Mouse (Mus musculus): Measurements from ENCODE around the gene Usp49.
"Not testable (repeated sequence)": the region's sequence is repeated elsewhere in the genome, so short reads cannot be mapped to it uniquely, and the experiment has no call there.

Usp49 gene

DNA sequence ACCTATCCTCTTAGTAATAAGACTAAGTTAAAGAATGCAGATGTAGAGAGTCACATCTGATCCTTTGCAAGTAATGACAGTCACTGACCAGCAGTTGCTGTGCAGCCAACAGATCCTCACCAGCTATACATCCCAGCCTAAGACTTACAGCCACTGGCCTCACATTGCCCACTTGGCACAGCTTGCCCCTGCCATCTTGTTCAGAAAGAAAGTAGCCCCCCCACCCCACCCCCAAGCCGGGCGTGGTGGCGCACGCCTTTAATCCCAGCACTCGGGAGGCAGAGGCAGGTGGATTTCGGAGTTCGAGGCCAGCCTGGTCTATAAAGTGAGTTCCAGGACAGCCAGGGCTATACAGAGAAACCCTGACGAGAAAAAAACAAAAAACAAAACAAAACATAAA is 23.9 kb downstream of the Usp49 start:
- DNase-seq = not testable (repeated sequence)

DNA sequence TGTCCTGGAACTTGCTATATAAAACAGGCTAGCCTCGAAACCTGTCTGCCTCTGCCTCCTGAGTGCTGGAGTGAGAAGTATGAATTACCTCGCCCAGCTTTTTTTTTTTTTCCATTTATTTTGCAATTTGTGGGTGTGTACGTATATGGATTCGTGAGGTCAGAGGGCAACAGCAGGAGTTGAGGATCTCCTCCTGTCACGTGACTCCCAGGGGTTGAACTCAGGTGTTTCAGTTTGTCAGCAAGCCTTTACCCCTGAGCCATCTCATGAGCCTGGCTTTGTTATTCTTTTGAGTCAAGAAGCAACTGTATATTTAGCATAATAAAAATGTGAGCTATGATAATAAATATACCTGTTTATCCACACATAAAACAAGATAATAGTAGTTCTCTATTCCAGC is 25.2 kb downstream of the Usp49 start:
- DNase-seq = no peak

DNA sequence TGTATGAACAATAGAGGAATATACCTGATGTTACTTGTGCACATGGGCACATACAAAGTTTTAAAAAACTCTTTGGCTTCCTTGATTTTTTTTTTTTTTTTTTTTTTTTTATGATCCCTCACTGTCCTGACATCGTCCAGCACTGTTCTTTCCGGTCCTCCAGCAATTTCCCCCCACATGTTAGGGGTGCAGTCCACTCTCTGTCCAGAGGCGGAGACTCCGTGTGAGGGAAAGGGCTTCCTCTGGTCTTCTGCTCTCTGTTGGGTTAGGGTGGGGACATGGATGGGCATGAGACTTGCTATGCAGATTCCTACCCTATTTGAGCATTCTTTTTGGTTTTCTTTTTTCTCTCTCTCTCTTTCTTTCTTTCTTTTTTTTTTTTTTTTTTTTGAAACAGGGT is 27.4 kb downstream of the Usp49 start:
- DNase-seq = no peak

DNA sequence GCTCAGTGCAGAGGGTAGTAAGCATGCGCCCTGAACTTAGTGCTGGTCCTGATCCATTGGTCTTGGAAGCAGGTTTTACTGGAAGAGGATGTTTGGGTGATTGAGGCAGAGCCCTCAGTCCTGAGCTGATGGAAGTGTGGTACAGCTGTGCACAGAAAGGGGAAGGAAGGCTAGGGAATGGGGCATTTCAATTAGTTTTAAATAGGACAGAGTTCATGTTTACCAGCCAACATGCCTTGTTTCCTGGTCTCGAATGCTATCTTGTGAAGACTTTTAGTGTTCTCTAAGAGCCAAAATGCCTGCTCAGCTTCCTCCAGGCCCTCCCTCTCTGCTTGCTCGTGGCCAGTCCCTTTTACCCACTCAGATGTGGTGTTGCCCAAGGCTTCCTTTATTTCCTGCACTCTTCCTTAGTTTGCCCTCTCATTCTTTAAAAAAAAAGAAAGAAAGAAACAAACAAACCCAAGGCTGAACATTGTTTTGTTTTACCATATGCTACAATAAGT is 28.3 kb downstream of the Usp49 start:
- no peak for DNase-seq

DNA sequence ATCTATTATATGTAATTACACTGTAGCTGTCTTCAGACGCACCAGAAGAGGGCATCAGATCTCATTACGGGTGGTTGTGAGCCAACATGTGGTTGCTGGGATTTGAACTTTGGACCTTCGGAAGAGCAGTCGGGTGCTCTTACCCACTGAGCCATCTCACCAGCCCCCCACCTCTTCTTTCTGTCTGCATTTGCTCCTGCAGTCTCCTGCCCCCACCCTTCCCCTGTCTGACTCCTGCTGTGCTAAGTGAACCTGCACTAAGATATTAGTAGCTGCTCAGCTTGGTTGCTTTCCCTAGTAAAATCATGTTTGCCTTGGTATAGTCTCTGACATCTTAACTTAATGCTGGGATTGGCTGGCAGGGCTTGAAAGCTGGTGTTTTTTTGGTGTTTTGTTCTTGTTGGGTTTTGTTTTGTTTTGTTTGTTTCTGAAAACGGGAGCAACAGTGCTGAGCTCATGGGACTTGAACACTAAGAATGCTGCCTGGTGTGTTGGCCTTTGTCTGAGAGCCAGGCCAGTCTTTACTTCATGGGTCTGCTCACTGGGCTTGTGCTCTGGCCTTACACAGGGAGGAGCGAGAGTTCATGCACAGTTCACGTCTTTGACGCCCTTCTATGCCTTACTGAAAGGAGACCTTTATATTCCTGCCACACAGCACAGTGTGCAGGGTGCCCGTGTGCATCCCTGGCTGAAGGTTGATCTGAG is 32.7 kb downstream of the Usp49 start:
- DNase-seq = no peak

DNA sequence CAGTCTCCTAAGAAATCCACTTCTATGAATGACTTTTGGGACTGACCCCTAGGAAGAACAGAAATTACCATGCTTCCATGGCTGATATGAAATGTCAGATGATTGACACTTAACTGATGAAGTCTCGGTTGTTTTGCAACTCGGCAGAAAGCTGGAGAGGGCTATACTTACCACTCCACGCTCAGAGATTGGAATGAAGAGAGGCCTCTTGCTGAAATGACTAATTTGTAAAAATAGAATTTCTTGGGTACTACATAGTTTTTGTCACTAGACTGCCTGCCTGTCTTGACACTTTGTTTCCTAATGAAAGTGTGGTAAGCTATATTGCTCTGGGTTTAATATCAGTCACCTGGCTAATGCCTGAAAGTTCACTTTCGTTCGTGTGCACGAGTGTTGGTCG is 34.0 kb downstream of the Usp49 start:
- no peak for DNase-seq

DNA sequence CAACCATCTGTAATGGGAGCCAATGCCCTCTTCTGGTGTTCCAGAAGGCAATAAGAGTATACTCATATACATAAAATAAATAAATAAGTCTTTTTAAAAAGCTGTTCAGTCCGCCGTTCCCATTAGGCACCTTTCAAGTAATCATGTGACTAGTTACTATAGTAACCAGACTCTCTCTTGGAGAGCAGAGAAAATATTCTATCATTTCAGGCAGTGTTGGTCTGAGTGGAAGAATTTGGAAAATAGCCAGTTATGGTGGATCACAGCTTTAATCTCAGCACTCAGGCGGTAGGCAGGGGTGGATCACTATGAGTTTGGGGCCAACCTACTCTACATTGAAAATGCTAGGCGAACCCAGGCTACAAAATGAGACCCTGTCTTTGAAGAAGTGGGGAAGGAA is 38.7 kb downstream of the Usp49 start:
- DNase-seq = no peak

DNA sequence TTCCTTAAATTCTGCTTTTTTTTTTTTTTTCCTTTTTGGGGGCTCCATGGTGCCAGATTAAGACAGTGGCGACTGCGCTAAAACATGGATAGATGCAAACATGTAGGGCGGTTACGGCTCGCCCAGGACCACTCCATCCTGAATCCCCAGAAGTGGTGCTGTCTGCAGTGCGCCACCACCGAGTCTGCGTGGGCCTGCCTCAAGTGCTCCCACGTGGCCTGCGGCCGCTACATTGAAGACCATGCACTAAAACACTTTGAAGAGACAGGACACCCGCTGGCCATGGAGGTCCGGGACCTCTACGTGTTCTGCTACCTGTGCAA is 41.5 kb downstream of the Usp49 start:
- DNase-seq = no peak

DNA sequence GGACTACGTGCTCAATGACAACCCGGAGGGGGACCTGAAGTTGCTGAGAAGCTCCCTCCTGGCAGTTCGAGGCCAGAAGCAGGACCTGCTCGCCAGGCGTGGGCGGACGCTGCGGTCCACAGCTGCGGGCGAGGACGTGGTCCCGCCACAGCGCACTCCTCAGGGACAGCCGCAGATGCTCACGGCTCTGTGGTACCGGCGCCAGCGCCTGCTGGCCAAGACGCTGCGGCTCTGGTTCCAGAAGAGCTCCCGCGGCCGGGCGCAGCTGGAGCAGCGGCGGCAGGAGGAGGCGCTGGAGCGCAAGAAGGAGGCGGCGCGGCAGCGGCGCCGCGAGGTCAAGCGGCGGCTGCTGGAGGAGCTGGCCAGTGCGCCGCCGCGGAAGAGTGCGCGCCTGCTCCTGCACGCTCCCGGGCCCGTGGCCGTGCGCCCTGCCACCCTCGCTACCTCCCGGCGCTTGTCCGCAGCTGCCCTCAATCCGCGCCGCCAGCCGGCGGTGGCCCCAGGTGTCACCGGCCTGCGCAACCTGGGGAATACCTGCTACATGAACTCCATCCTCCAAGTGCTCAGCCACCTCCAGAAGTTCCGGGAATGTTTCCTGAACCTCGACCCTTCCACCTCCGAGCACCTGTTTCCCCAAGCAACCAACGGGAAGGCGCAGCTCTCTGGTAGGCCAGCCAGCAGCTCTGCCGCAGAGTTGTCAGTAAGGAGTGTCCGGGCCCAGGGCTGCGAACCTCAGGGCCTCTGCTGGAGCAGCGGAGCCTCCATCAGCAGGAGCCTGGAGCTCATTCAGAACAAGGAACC is 42.0 kb downstream of the Usp49 start:
- DNase-seq = peak; percentile 73

DNA sequence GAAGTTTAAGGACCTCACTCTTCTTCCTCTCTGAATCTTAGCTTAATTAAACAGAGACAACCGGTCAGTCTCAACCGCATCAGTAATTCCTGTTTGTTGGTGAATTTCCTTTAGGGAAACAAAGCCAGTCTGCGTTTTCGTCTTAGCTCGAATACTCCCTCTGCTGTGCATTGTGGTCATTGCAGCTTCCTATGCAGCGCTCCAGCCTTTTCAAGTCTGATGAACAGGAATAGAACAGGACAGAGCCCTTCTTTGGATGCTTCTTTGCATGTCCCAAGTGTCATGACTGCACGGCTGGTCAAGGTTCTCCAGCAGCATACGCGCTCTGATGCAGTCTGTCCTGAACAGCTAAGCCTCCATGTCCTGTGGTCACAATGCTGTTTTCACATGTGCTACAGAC is 46.1 kb downstream of the Usp49 start:
- DNase-seq = peak; percentile 86

DNA sequence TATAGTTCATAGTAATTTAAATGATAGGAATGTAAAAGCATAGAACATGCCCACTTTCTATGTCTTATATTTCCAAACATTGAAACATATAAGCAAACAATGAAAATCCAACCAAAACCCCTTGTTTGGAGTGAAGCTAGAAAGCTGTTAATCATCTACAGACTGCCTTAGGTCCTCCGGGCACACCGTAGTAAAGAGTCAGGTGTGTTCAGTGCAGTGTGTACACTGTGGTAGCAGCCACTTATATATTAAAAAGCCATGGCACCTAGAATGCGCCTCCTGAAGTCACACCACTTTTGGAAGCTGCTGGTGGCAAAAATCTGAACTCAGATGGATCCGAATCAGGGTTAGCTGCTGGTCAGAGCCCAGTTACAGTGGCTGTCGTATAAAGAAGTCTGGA is 47.7 kb downstream of the Usp49 start:
- DNase-seq = no peak

DNA sequence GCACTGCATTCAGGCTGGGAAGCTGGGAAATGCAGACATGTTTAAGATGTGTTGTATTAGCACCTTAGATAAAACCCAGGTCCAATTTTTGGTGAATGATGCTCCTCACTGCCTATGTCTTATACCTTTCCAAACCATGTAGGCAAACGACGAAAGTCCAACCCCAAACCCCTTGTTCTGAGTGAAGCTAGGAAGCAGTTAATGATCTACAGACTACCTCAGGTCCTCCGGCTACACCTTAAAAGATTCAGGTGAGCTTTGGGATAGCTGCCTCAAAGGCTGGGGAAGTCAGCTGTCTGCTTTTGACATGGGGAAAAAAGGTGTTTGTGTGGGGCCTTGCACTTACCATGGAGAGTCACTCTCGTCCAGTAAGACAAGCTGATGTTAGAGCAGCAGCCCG is 48.2 kb downstream of the Usp49 start:
- no peak for DNase-seq

DNA sequence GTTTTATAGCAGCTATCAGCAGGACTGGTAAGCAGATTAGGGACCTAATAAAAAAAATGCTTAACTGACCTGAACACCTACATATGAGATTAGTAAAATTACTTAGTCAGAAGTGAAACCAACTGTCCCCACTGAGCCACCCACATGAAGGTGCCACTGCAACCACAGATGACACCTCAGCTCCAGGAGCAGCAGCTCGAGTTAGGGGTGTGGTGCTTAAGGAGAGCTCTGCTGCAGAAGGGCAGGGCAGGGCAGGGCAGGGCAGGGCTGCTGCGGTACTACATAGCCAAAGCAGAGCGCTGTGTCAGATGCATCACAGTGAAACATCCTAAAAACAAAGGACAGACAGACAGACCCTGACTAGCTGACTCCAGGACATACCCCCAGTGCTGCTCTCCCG is 52.3 kb downstream of the Usp49 start:
- DNase-seq = no peak

DNA sequence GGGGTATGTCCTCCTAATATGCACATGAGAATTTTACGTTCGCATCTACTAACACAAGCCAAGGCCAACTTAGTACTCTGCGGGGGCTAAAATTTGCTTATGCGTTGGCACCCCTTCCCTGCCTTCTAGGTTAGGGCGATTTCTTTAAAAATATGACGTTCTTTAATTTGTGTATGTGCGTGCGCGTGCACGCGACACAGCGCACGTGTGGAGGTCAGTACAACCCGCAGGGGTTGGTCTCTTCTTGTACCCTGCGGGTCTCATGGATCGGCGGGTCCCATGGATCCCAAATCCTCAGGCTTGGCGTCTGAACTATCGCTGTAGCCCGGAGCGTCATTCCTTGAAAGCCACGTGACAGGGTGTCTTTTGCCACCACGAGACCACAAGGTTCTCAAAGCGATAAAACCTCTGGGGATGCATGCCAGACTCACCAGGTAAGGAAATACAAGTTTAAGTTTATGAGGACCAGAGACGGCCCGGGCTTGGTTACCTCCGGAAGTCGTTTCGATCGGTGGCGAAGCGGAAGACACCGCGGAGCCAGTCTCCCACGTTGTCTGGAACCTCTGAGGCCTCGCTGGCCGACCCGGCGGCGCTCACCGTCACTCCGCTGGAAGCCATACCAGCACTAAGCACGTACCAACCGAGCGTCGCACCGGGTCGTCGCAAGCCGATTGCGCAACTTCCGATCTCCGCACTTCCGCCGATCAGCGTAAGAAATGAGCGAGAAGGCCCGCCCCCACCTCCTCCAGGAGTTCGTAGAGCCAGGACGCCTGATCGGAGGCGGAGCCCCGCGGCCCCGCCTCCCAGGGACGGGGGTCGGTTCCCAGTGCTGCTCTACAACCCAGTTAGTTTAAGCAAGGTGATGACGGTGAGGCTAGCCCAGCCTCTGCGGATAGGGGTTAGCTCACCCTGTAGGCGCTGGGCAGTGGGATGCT is 57.2 kb downstream of the Usp49 start:
- DNase-seq = peak; percentile 96

DNA sequence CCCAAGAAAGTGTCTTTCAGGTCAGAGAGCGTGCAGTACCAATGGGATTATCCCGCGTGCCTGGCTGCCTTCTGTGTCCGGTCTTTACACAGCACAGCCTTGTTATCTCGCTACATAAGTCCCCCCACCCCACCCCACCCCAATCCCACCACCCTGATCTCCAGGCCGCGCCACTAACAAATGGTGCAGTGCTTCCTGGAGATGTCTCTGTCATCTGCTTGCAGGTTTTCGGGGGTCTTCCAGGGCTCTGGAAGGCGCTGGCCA is 57.8 kb downstream of the Usp49 start, which contains the start of gene Tomm6:
Gene Tomm6 (minus strand): TSS at position 43 of the 264 bp plus-strand sequence.
- DNase-seq = no peak

DNA sequence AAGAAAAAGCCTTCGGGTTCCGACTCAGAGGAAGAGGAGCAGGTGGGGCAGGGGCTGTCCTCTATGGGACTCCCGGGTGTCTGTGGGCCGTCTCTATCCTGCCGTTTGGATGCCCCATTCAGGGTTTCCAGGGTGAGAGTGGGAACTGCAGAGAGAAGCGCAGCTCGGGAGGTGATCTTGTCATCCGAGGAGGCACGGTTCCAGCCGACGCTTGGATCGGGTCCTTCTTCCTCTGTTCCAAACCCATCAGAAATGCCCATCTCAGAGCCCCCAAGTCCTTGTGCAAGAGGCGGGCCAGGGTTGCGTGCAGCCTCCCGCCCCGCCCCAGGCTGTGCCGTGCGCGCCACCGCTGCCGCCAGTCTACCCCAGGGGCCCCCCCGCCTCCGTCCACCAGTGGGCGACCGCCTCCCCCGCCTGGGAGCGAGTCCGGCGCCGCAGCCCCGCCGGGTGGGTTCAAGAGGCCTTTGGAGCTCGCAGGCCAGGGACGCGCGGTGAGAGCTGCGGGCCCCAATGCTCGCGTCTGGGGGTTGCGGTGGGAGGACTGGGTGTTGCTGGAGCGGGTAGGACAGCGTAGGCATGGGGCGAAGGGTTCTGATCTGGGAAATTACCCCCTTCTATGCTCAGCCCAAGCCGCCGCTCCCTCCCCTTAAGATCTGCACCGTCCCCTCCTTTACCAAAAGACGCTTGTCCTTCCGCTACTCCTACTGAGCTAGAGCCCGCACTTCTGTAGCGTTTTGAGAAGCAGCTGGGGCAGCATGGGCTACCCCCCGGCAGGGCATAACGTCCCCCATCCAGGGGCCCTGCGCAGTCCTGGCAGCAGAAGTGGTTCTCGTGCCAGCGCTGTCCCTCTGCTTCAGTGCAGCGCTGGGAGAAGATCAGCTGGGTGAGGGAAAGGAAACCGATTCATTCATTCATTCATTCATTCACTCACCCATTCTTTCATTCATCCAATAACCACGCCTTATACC is 58.4 kb downstream of the Usp49 start, which contains the start of gene Frs3:
Gene Frs3 (plus strand): TSS at position 423 of the 968 bp plus-strand sequence.
- DNase-seq = peak; percentile 59

DNA sequence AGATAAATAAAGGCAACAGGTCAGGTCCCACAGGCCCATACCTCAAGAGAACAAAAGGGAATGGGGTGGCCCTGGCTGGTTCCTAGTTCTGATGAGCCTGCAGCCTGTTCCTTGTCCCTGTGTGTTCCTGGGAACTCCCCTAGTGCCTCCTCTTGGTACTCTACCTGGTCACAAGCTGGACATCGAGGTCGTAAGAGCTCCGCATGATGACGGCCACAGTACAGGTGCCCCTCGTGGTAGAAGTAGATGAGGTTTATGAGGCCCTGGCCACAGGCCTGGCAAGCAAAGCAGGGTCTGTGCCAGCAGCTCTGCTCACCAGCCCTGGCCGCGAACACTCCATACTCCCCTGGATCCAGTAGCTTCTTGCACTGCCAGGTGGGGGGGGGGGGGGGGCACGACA is 59.4 kb downstream of the Usp49 start:
- DNase-seq = no peak

DNA sequence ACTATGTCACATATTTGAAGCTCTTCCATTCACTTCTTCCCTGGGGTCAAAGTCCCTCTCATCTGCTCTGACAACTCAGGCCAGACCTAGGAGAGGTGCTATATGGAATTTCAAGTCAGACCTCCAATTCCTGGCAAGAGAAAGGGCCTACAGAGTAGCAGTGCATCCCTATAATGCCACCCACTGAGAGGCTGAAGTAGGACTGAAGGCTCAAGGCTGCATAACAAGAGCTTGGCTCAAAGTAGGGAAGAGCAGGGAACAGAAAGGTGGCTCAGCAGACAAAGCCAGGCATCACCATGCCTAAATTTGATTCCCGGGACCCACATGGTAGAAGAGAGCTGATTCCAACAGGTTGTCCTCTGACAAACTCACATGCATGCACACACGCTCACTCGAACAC is 61.2 kb downstream of the Usp49 start:
- DNase-seq = no peak

DNA sequence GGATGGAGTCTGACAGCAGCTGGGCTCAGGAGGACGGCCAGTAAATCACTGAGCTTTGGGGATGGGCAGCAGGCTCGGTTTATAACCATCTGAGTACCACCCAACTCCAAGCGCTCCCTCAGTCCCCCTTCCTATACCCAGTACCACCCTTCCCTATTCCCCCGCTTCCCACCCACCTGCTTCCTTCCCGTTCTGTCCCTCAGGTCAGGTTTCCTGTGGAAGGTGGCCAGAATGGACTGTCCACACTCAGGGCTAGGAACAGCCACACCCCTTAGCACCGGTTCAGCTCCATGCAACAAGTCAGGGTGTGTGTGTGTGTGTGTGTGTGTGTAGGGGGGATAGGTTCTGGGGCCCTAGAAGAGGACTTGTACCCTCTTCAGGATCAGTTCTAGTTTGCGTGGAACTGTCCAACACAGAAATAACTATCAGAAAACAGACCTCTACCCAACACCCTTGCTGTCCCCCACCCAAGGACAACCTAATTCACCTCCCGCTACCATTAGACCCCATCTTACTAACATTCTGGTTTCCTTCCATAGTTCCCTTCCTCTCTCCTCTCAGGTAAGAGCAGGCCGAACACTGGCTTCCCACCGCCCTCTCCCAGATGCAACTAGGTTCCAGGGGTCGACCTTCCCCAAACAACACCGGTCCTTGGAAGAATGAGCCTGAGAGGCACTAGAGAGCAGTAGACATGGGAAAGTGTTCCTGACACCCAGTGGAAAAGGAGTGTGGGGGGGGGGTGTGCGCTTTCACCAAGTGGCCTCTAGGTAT is 63.4 kb downstream of the Usp49 start:
- DNase-seq = no peak

DNA sequence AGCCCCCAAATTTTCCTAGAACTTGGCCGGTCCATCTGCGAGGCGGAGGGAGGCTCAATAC is 63.8 kb downstream of the Usp49 start, which contains the start of gene Gm21981:
Gene Gm21981 (minus strand): TSS at position 14 of the 61 bp plus-strand sequence.
- DNase-seq = no peak

DNA sequence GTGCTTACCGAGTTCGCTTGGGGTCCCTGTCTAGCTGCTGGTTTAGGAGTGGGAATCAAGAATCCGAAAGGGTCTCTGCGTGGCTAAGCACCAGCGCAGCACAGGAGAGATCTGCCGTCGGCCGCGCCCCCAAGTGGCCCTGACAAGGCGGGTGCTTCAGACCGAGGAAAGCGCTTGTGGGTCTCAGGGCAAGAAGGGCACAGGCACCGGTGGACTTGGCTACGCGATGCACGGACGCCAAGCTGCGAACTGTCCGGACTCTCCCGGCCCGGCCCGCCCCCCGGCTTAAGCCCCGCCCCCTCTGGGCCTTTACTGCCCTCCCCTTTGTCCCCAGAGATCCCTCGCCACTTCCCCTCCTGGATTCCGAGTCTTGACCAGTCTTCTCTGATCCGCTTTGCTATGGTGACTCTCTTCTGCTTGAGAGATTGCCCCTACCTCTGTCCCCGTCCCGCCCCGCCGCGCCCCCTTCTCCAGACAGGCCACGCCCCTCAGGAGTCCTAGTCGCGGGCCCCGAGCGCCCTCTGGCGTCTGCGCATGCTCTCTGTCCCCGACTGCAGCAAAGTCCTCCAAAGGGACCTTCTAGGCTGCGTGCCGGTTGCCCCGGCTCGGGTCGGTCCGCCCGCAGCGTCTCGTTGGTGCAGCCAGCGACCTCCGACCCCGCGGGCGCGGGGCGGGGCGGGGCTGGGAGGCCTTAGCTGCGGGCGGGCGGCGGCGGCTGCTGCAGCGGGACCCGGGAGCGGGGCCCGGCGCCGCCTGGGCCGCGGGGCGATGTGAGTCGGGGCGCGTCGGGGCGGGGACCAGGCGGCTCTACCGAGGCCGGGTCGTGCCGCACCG is 64.2 kb downstream of the Usp49 start, which contains the start of gene Prickle4:
Gene Prickle4 (minus strand): TSS at position 234 of the 834 bp plus-strand sequence.
- DNase-seq = peak; percentile 99

All from lung, postnatal 14 days (tissue).